Mouse (Mus musculus): ENCODE results near the gene Clcn6. TPM values are rescaled to one million over a fixed set of nuclear protein-coding genes. Genes with fewer than 3 reads are reported as not detected.
A peak's percentile ranks its signal among the peaks of the same experiment; 100 is the strongest.
"Not testable (repeated sequence)": the region's sequence is repeated elsewhere in the genome, so short reads cannot be mapped to it uniquely, and the experiment has no call there.

The Clcn6 gene
- total RNA-seq, 2 experiments from 2014 or later, result 60.1 to 61.1 TPM

DNA sequence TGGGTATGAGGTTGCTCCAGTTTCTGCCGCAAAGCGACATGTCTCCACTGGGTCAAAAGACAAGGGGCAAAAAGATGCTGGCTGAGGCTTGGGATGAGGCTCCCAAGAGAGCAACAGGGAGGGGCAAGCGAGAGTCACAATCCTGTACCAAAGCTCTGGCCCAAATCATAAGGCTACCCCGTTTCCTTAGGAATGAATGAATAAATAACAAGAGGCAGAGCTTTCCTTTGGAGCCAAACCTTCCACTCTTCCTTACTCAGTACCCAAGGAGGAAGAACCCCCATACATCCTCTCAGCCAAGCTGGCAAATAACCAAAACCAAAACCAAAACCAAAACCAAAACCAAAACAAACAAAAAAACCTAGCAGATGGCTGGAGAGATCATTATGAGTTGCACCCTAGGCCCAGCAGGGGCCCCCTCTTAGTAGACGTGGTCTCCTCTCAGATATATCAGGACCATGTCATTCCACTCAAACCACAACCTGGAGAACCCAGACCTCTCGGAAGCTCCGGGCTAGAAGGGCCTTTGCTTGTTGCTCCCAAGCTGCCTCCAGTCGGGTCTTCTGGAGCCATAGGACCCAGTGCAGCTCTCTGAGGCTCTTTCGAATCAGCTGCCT is 31.1 kb upstream of the Clcn6 start:
- DNase-seq (ENCODE audit: low spot score in 2 of 2), result no peak
- intact Hi-C loops (cut with DNase I), result no loop called here

DNA sequence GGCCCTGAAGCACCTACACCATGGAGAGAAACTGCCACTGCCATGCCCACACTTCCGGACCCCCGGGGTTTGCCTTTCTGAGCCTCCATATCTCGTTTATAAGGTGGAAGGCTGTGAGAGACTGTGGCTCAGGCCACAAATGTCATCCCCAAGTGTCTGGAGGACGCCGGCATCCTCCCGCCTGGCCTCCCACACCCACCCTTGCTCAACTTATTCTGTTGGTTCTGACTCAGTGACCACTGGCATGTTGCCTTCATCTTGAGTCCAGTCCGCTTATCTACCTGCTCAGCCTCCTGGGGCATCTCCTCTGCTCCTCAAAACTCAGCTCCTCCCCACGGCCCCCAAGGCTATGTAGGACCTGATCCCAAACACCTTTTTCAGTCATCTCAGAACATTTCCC is 28.7 kb upstream of the Clcn6 start:
- DNase-seq (ENCODE audit: low spot score in 2 of 2), result no peak
- intact Hi-C loops (cut with DNase I), result no loop called here

DNA sequence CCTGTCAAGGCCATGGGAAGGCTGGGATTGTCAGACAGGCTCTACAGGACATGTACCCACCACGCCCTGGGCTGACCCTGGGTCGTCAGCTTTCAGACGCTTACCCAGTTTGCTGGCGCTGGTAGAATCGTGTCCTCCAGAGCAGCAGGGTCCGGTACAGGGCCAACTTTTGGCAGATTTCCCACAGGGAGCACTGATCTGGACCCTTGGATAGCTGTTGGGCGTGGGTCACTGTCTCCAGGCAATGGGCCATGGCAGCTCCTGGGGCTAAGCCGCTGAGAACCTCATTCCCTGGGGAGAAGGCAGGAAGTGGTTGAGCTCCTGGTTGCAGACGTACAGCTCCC is 27.8 kb upstream of the Clcn6 start:
- DNase-seq (ENCODE audit: low spot score in 2 of 2), result no peak
- intact Hi-C loops (cut with DNase I), result no loop called here

DNA sequence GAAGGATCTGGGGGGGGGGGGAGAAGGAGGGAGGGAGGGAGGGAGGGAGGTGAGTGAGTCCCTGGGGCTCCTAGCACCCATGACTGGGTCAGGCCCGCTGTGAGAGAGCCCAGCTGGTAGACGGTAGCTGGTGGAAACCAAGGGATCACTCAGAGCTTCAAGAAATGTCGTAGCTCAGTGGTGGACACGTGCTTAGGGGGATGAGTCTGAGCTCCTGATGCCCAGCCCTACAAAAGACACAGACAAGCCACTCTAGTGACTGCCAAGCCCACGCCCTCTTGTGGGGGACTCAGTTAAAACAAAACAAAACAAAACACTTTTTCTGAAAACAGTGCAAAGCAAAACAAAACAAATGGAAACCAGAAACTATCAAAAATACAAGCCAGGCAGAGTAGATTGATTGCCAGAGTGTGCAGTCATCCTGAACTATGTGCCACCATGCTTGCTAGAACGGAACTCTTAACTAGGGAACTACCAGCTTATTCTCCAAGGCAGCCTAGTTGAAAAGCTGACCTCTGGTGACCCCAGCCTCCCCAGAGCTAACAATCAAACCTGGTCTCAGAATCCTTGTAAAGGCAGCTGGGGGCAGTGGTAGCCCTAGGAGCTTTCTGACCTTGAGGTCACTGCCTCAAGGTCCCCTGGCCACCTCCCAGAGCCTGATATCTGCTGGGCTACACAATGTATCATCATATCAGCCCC is 27.2 kb upstream of the Clcn6 start:
- intact Hi-C loops (cut with DNase I), result no loop called here

DNA sequence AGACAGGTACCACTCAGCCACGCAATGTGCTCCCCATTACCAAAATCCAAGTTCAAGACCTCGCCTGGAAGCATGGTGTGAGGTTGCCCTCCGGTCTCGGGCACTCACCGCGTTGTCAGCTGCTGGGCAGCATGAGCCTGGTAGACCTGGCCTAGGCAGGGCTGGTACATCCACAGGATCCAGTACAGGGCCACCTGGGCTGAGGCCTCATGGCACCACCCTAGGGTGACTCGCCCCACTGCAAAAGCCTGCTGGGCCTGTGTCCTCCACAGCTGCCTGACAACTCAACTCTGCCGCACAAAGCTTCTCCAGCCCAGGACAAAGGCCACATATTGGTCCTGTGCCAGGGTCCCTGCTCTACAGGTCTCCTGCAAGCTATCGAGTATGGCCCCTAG is 22.5 kb upstream of the Clcn6 start:
- intact Hi-C loops (cut with DNase I), result no loop called here
- DNase-seq (ENCODE audit: low spot score in 2 of 2), result no peak

More for the DNA sequence above, 27.2 kb upstream of the Clcn6 start:
- no peak for DNase-seq (ENCODE audit: low spot score in 2 of 2)

DNA sequence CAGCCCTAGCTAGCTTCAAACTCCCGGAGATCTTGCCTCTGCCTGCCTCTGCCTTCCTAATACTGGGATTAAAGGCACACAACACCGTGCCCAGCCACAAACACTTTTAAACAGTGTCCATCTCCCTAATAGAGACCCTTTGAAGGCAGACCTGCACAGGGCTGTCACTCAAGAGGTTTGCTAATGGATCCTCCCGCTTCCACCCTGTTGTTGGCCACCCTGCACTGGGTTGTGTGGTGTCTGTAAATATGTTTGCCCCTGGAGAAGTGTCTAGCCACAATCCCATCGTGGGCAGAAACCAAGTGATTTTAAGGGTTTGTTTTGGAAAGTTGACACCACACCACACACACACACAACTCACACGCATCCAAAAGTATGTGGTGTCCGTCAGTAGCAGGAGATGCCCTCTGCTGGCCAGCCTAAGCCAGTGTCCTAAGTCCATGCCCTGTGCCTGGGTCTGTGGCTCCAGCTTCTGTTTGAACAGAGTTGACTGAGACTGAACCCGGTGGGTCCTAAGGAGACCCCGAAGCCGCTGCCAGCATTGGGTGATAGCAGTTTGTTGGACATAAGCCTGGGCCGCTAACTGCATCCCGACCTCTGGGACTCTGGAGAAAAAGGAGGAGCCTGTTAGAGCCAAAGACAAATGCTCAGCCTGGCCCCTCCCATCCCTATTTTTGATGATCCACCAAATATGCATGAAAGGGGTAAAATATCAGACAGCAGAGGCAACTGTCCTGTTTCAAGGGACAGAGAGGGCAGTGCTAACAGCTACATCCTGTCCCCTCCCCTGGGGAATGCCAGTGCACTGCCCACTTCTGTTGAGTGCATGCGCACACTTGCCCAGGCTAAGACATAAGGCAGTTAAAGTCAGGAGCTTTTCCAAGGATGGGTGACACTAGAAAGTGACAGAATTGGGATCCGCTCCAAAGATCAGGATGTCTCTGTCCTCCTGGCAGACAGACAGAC is 21.8 kb upstream of the Clcn6 start:
- no peak for DNase-seq (ENCODE audit: low spot score in 2 of 2)
- intact Hi-C loops (cut with DNase I), result no loop called here

DNA sequence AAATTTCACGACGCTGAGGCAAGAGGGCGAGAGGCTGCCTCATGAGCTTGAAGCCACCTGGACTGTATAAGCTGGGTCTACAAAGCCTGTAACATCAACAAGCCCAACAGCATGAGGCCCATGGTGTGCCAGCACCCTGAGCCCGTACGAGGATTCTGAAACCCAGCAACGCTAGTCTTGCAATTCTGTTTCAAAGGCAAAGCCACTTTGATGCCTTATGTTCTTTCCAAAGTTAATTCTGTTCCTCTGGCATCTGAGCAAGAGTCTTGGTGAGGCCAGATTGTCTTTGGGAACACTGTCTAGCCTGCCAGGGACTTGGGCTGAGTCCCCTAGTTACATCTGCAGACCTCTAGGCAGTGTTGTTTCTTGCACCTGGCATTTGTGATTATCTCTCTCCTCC is 20.4 kb upstream of the Clcn6 start:
- DNase-seq (ENCODE audit: low spot score in 2 of 2), result peak in 1 of 2 experiments; percentile 71

DNA sequence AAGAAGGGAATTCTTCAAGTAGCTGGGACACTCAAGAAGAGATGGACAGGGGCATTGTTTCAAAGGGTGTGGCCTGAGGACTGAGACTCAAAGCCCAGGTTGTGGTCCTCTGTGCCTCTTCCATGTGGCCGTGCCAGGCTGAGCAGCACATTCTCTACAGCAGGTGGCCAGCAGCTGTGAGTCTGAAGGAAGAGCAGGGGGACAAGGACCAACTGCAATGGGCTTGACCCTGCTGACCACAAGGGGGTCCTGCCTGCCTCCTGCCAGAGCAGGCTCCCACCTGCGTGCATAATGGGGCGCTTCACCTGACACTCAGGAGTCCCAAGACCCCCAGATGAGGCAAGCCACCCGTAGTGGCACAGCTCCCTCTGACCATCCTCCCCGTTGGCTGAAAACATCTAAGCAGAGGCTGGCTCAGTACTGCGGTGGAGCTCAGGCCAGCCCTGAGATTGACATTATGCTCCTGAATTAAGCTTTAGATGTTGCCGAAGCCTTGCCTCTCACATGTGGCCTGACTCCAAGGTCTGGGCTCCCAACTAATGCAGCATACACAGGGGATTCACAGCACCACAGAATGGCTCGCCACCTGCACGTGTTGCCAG is 19.7 kb upstream of the Clcn6 start:
- no peak for DNase-seq (ENCODE audit: low spot score in 2 of 2)
- intact Hi-C loops (cut with DNase I), result no loop called here

More for the DNA sequence above, 20.4 kb upstream of the Clcn6 start:
- intact Hi-C loops (cut with DNase I), result no loop called here

DNA sequence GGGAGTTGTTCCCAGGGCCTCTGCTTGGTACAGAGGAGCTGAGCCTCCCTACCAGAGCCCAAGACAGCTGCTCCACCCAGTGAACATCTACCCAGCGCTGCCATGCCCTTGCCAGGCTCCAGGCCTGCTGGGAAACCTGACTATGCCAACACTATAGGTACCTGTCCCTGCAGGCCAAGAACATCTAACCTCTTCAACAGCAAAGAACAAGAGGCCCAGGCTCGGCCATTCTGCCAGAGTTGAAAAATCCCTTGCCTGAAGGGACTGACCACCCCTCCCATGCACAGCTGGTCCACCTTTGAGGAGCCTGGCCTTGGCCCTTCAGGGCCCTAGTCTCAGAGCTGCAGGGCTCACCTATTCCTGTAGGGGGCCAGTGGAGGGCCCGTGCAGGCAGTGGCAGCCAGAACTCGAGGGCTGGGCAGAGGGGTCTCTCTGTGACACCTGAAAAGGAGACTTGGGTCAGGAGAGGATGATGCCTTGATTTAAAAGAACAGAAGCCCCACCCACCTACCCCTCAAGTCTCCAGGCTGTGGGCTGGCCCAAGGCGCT is 19.1 kb upstream of the Clcn6 start:
- no peak for DNase-seq (ENCODE audit: low spot score in 2 of 2)
- intact Hi-C loops (cut with DNase I), result no loop called here

DNA sequence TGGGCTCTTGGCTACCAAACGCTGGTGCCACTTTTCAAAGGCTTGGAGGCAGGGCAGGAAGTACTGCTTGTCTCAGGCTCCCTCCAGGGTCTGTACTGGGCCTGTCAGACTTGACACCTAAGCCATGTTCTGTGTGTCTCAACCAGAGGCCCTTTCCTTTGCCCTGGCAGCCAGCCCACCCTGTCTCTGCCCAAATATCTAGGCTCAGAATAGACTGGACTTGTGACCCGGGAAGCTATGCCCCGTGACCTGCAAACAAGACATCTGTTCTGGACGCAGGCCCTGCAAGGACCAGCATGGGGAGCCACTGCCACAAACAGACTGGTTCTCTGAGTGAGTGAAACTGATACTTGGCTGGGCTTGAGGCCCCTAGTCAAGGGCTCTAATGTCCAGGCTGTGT is 18.2 kb upstream of the Clcn6 start:
- DNase-seq (ENCODE audit: low spot score in 2 of 2), result no peak
- intact Hi-C loops (cut with DNase I), result no loop called here

DNA sequence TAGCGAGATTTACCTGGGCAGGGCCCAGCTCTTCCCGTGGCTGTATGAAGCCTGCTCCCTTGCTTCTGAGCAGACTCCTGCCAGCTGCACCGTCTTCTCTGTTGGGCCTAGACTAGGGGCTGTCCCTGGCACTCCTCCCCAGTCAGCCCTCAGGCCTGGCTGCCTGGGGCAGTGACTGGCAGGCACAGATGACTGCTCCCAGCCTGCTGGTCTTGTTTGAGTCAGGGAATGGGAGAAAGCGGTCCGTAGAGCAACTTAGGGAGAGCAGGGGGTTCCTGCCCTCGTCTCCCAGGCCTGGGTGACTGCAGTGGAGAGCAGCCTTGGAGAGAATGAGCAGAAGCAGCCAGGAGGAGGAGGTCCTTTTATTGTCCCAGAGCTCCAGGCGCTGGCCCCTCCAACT is 17.6 kb upstream of the Clcn6 start:
- DNase-seq (ENCODE audit: low spot score in 2 of 2), result no peak
- intact Hi-C loops (cut with DNase I), result no loop called here

DNA sequence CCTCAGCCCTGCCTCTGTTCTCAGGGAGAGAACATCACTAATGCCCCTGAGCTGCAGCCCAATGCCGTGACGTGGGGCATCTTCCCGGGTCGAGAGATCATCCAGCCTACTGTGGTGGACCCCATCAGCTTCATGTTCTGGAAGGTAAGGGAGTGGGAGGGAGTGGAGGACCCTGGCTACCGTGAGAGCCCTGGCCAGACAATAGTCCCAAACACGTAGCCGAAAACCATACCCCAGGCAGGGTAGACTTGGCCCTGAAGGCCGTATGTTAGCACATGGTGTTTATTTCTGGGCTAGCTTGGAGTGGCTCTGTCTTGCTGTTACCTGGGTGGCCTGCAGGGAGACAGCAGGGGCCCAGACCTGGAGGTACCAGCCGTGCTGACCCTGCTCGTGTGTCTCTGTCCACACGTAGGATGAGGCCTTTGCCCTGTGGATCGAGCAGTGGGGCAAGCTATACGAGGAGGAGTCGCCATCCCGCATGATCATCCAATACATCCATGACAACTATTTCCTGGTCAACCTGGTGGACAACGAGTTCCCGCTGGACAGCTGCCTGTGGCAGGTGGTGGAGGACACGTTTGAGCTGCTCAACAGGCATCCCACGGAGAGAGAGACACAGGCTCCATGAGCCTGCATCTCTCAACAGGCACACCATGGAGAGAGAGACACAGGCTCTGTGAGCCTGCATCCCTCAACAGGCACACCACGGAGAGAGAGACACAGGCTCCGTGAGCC is 16.5 kb upstream of the Clcn6 start:
- intact Hi-C loops (cut with DNase I), result no loop called here
- no peak for DNase-seq (ENCODE audit: low spot score in 2 of 2)

DNA sequence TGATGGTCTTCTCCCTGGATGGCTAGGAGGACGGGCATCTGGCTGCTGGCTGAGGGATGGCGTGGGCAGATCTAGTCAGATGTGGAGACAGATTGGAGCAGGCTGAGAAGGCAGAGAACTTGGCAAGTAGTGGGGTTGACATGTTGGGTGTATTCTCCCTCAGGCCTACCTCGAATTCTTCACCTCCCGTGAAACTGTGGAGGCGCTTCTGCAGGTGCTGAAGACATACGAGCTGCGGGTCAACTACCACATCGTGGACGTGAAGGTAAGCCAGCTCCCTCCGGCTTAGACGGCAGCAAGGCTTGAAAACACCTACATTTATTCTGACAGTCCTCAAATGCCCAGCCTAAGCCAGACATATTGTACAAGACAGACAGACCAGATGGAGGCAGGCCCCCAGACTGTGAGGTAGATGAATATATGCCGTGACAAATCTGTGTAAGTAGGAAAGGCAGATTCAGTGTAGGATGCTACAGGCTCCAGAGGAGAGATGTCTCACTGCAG is 14.8 kb upstream of the Clcn6 start:
- intact Hi-C loops (cut with DNase I), result no loop called here

DNA sequence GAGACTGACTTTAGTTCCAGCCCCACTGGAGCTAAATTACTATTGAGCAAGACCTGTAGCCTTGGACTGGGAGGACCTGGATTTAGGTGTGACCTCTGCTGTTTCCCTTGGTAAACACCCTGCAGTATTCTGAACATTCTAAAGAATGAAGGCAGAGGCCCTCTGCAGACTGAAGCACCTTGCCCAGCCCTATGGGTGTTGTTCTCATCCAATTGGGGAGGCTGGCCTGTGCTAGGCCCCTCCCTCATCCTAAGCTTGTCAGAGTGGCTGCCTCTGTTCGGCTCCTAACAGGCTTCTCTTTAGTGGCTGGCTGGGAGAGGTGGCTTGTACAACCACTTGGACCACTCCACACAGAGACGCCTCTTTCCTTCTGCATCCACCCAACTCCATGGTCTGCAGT is 14.4 kb upstream of the Clcn6 start:
- no peak for DNase-seq (ENCODE audit: low spot score in 2 of 2)
- intact Hi-C loops (cut with DNase I), result no loop called here

More for the DNA sequence above, 14.8 kb upstream of the Clcn6 start:
- peak; percentile 67 to 82 for DNase-seq (ENCODE audit: low spot score in 2 of 2)

DNA sequence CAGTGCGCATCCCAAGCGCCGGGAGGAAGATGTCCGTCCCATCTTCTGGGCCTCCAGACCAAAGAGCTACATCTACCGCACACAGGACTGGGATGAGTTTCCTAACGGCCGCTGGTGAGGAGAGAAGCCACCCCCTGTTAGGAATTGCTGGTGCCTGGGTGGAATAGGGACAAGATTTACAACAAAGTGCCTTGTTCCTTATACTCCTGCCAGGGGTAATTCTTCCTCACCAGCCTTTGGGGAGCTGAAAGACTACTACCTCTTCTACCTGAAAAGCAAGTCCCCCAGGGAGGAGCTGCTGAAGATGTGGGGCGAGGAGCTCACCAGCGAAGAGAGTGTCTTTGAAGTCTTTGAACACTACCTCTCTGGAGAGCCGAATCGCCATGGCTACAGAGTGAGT is 13.3 kb upstream of the Clcn6 start:
- intact Hi-C loops (cut with DNase I), result no loop called here

DNA sequence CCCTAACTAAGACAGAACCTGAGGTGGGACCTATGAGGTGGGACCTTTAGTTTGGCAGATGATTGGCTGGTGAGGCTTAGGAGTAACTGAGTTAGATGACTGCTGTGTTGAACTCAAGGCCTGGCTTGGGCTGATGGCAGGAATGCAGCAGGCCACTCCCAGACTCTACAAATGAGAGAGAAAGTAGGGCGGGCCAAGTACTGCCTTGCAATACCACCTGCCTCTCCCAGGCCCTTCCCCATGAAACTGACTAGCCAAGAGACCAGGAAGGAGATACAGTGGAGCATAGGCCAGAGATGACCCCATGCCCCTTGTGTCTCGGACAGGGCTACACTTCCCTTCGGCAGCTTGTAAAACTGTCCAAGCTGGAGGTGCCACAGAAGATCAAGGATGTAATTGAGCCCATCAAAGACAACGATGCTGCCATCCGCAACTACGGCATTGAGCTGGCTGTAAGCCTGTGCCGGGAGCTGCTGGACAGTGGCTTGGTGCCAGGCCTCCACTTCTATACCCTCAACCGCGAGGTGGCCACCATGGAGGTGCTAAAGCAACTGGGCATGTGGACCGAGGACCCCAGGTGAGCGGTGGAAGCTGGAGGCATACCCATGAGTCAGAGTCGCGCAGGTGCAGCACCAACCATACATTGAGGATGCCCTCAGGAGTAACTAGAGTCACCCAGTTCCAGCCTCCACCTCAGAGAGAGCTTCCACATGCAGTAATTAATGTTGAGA is 12.6 kb upstream of the Clcn6 start:
- intact Hi-C loops (cut with DNase I), result no loop called here
- no peak for DNase-seq (ENCODE audit: low spot score in 2 of 2)

More for the DNA sequence above, 13.3 kb upstream of the Clcn6 start:
- DNase-seq (ENCODE audit: low spot score in 2 of 2), result no peak

DNA sequence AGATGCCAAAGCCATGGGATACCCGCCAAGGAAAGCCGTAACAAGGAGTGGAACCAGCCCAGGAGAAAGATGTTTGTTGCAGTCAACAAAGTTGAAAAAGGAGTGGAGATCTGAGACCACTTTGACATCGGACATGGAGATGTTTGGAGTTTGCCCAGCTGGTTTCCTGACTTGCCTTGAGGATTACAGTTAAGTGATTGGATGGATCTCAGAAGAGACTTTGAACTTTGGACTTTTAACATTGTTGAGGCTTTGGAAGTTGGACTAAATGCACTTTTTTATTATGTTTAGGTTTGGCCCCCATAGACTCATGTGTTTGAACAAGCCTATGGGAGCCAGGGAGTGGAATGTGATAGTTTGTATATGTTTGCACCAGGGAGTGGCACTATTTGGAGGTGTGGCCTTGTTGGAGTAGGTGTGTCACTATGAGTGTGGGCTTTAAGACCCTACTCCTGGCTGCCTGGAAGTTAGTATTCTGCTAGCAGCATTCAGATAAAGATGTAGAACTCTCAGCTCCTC is 11.8 kb upstream of the Clcn6 start:
- intact Hi-C loops (cut with DNase I), result not testable (repeated sequence)

DNA sequence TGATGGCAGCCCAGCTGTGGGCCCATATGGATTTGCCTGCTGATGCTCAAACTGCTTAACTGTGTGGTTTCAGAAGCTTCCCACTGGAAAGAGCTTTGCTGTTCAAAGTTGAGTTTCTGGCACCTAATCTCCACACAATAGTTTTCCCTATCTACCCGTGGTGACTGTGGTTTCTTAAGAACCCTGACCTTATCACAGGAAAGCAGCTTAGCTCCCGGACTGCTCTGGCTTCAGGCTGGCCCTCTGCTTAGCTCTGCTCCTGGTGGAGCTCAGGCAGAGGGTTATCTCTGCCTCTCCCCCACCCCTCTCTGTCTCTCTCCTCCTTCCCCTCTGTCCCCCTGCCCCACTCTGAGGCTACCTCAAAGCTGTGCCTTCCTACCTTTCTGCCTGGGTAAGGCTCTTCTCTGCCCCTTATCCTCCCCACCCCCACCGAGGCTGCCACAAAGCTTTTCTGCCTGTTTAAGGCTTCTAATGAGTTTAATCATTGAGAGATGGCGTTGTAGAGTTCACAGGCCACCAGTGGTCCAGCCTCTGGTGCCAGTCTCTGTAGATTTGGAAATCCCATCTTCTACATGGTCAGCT is 7.9 kb upstream of the Clcn6 start:
- intact Hi-C loops (cut with DNase I), result no loop called here
- no peak for DNase-seq (ENCODE audit: low spot score in 2 of 2)

More for the DNA sequence above, 11.8 kb upstream of the Clcn6 start:
- not testable (repeated sequence) for DNase-seq (ENCODE audit: low spot score in 2 of 2)

Data from left cerebral cortex, postnatal 14 days (tissue).